Mouse (Mus musculus) G1E (cell line): ENCODE measurements around the gene Slc25a30. TPM values are rescaled to one million over a fixed set of nuclear protein-coding genes. Genes with fewer than 3 reads are reported as not detected.

Experiments used
- ATAC-seq: 2 replicates; pipeline ENCODE4 v1.8.0; 2016; ENCODE audit warnings: mild to moderate bottlenecking; ENCODE audit not compliant: insufficient number of reproducible peaks, poor library complexity, low FRiP score, severe bottlenecking; ENCODE audit errors: extremely low read depth
- DNase-seq: peaks from one replicate; pipeline ENCODE4 v3.0.0; 2012; ENCODE audit warnings: low spot score
- H3K27me3 ChIP-seq: 2 replicates; pipeline ENCODE4 v1.6.1; 2012; ENCODE audit warnings: mild to moderate bottlenecking, low read length, inconsistent platforms; ENCODE audit not compliant: insufficient read depth
- H3K36me3 ChIP-seq: replicated peaks from 2 replicates; pipeline ENCODE3; 2012; ENCODE audit warnings: mild to moderate bottlenecking, inconsistent platforms
- H3K4me1 ChIP-seq: 2 replicates; pipeline ENCODE4 v1.6.1; 2012; ENCODE audit warnings: low read depth, low read length, inconsistent platforms, mixed read lengths; ENCODE audit not compliant: insufficient read depth
- H3K4me3 ChIP-seq: 2 replicates; pipeline ENCODE4 v1.5.1; 2012; ENCODE audit warnings: low read depth, mild to moderate bottlenecking, inconsistent platforms, low read length, moderate library complexity, mixed read lengths
- H3K9me3 ChIP-seq: replicated peaks from 2 replicates; pipeline ENCODE4 v1.6.1; 2012; ENCODE audit warnings: inconsistent platforms
- CTCF ChIP-seq: IDR thresholded peaks from 2 replicates; pipeline ENCODE4 v1.5.1; 2012; ENCODE audit warnings: low read depth, low read length, inconsistent platforms, mixed read lengths
- GATA1 ChIP-seq: IDR thresholded peaks from 2 replicates; pipeline ENCODE4 v1.6.1; 2012; ENCODE audit warnings: borderline replicate concordance, low read length, inconsistent platforms, mixed read lengths
- GATA2 ChIP-seq: IDR thresholded peaks from 2 replicates; pipeline ENCODE4 v1.6.1; 2012; ENCODE audit warnings: low read depth, low read length, inconsistent platforms, borderline replicate concordance
- POLR2AphosphoS5 ChIP-seq: IDR thresholded peaks from 2 replicates; pipeline ENCODE4 v1.6.1; 2012; ENCODE audit warnings: low read depth, low read length, inconsistent platforms; ENCODE audit not compliant: insufficient replicate concordance
- TAL1 ChIP-seq: conservative IDR thresholded peaks from 2 replicates; pipeline ENCODE4 v1.6.1; 2012; ENCODE audit warnings: low read depth, low read length, inconsistent platforms, mixed read lengths
- polyA plus RNA-seq: library from polyadenylated mRNA; stranded (reverse); fragments of >175 nt; gene quantifications from 2 replicates; pipeline ENCODE4 v1.2.3, GENCODE M21; 2012
- total RNA-seq, 2 experiments: library from RNA; stranded (forward) in 1 of 2; stranded (reverse) in 1 of 2; fragments of 200-1000 nt in 1 of 2; fragments of >200 nt in 1 of 2; fragmentation: Nextera tagmentation in 1 of 2; gene quantifications; 2 replicates each; pipeline ENCODE4 v1.2.3; 2014 to 2017

Gene Slc25a30
- total and polyA plus RNA-seq, 3 experiments, result 20.5 to 54.7 (median 33.9) TPM

- no peaks in the 10 kb centered on the region for H3K27me3 ChIP-seq
- ATAC-seq (no peak), DNase-seq (no peak)
- no peak for TF ChIP-seq GATA2
- no peak for TF ChIP-seq TAL1
- no peak for TF ChIP-seq GATA1
- no peak for TF ChIP-seq CTCF
- TF ChIP-seq POLR2AphosphoS5, result no peak
- H3K36me3 ChIP-seq, result peaks cover 91% of the 10 kb centered on the region
- no peak overlapping the region for H3K4me3 ChIP-seq
- H3K9me3 ChIP-seq, result no peaks in the 10 kb centered on the region
- peaks cover 29% of the 10 kb centered on the region for H3K4me1 ChIP-seq
These were observed 55.5 kb downstream of the Slc25a30 start for GRCm38 (mm10) chr14:75731361-75731760.

GRCm38 (mm10) chr14:75728111-75728510 is 58.7 kb downstream of the Slc25a30 start:
- Histone ChIP-seq H3K4me3 (no peak overlapping the region), H3K27me3 (no peaks in the 10 kb centered on the region), H3K9me3 (no peaks in the 10 kb centered on the region), H3K36me3 (peaks cover 88% of the 10 kb centered on the region), H3K4me1 (peaks cover 29% of the 10 kb centered on the region)
- no peak for DNase-seq
- no peak for ATAC-seq
- TF ChIP-seq POLR2AphosphoS5, result no peak
- no peak for TF ChIP-seq TAL1
- TF ChIP-seq GATA2, result no peak
- no peak for TF ChIP-seq CTCF
- TF ChIP-seq GATA1, result no peak

GRCm38 (mm10) chr14:75727046-75727445 is 59.8 kb downstream of the Slc25a30 start:
- no peak for DNase-seq
- no peak overlapping the region for H3K4me3 ChIP-seq
- H3K36me3 ChIP-seq, result peaks cover 88% of the 10 kb centered on the region
- TF ChIP-seq CTCF (0 out of 2 replicates have a peak, but pooled peaks have one; percentile 4), GATA1 (no peak)
- H3K4me1 ChIP-seq, result peaks cover 32% of the 10 kb centered on the region
- no peaks in the 10 kb centered on the region for H3K27me3 ChIP-seq
- no peaks in the 10 kb centered on the region for H3K9me3 ChIP-seq
- peak; percentile 6; the same call in 1 of the 2 replicates for ATAC-seq

- no peaks in the 10 kb centered on the region for H3K27me3 ChIP-seq
- TF ChIP-seq GATA2, result no peak
- no peak for TF ChIP-seq POLR2AphosphoS5
- no peak for TF ChIP-seq CTCF
- no peak for TF ChIP-seq TAL1
- TF ChIP-seq GATA1, result no peak
- no peak for DNase-seq
- no peaks in the 10 kb centered on the region for H3K9me3 ChIP-seq
- ATAC-seq, result no peak
- peaks cover 92% of the 10 kb centered on the region for H3K36me3 ChIP-seq
- no peak overlapping the region for H3K4me3 ChIP-seq
- H3K4me1 ChIP-seq, result peaks cover 9% of the 10 kb centered on the region
These were observed 64.0 kb downstream of the Slc25a30 start for GRCm38 (mm10) chr14:75722816-75723215.

GRCm38 (mm10) chr14:75721977-75722563 is 64.8 kb downstream of the Slc25a30 start:
- ATAC-seq (peak; percentile 34; the same call in 1 of the 2 replicates), DNase-seq (no peak)
- Histone ChIP-seq H3K9me3 (no peaks in the 10 kb centered on the region), H3K4me3 (no peak overlapping the region), H3K27me3 (no peaks in the 10 kb centered on the region), H3K36me3 (peaks cover 92% of the 10 kb centered on the region), H3K4me1 (peaks cover 4% of the 10 kb centered on the region)
- TF ChIP-seq POLR2AphosphoS5, result no peak
- no peak for TF ChIP-seq TAL1
- TF ChIP-seq CTCF, result peak; percentile 69; the same call in 1 of the 2 replicates
- TF ChIP-seq GATA1, result no peak
- TF ChIP-seq GATA2, result no peak

- H3K4me3 ChIP-seq, result no peak overlapping the region
- H3K27me3 ChIP-seq, result no peaks in the 10 kb centered on the region
- DNase-seq, result no peak
- ATAC-seq, result no peak
- no peak for TF ChIP-seq GATA1
- no peak for TF ChIP-seq TAL1
- no peaks in the 10 kb centered on the region for H3K9me3 ChIP-seq
- H3K36me3 ChIP-seq, result peaks cover 94% of the 10 kb centered on the region
- H3K4me1 ChIP-seq, result peaks cover 3% of the 10 kb centered on the region
These were observed 66.7 kb downstream of the Slc25a30 start for GRCm38 (mm10) chr14:75720121-75720520.

- Histone ChIP-seq H3K27me3 (no peaks in the 10 kb centered on the region), H3K4me1 (no peaks in the 10 kb centered on the region), H3K9me3 (no peaks in the 10 kb centered on the region), H3K4me3 (no peak overlapping the region), H3K36me3 (peaks cover 94% of the 10 kb centered on the region)
- no peak for TF ChIP-seq GATA2
- TF ChIP-seq TAL1, result no peak
- TF ChIP-seq CTCF, result no peak
- no peak for TF ChIP-seq POLR2AphosphoS5
- TF ChIP-seq GATA1, result no peak
- DNase-seq (no peak), ATAC-seq (no peak)
These were observed 70.4 kb downstream of the Slc25a30 start for GRCm38 (mm10) chr14:75716410-75716809.
